Mouse (Mus musculus) heart, embryonic 11.5 days (tissue): Measurements from ENCODE around the gene Vmn1r43. TPM values are rescaled to one million over a fixed set of nuclear protein-coding genes. Genes with fewer than 3 reads are reported as not detected.

Experiments
- ATAC-seq: fragments of 200-750 bp; cut with Nextera tagmentation; replicated peaks from 2 replicates; pipeline ENCODE4 v1.8.0; 2017; ENCODE audit warnings: moderate library complexity; ENCODE audit not compliant: insufficient number of reproducible peaks, low FRiP score, low TSS enrichment
- H3K27ac ChIP-seq: fragments of 300-500 bp; sonication (generic); 2 replicates; pipeline ENCODE4 v1.5.1; 2014; ENCODE audit warnings: mild to moderate bottlenecking, low read depth, low read length
- H3K27me3 ChIP-seq: fragments of 300-500 bp; sonication (generic); 2 replicates; pipeline ENCODE4 v1.6.1; 2014; ENCODE audit warnings: mild to moderate bottlenecking, low read length, mixed read lengths; ENCODE audit not compliant: control insufficient read depth, insufficient read depth
- H3K36me3 ChIP-seq: fragments of 300-500 bp; sonication (generic); 2 replicates; pipeline ENCODE4 v1.6.1; 2014; ENCODE audit warnings: mild to moderate bottlenecking, low read length, moderate library complexity, mixed read lengths; ENCODE audit not compliant: control insufficient read depth, insufficient read depth
- H3K4me1 ChIP-seq: fragments of 300-500 bp; sonication (generic); 2 replicates; pipeline ENCODE4 v1.6.1; 2014; ENCODE audit warnings: low read length; ENCODE audit not compliant: control insufficient read depth, insufficient read depth
- H3K4me2 ChIP-seq: fragments of 300-500 bp; sonication (generic); 2 replicates; pipeline ENCODE4 v1.6.1; 2014; ENCODE audit warnings: mild to moderate bottlenecking, moderate library complexity
- H3K4me3 ChIP-seq: fragments of 300-500 bp; sonication (generic); 2 replicates; pipeline ENCODE4 v1.5.1; 2014; ENCODE audit warnings: low read depth, low read length
- H3K9ac ChIP-seq: fragments of 300-500 bp; sonication (generic); 2 replicates; pipeline ENCODE4 v1.6.1; 2014; ENCODE audit warnings: mild to moderate bottlenecking, low read depth, low read length, moderate library complexity
- H3K9me3 ChIP-seq: fragments of 300-500 bp; sonication (generic); replicated peaks from 2 replicates; pipeline ENCODE4 v1.6.1; 2016; ENCODE audit warnings: low read length; ENCODE audit not compliant: control insufficient read depth
- WGBS: fragments of 180-500 bp; shearing (Covaris S2); extraction: QIAGEN DNeasy Blood & Tissue Kit; methylation state at CpG from one replicate; pipeline ENCODE4 v1.1.7; 2014; ENCODE audit not compliant: insufficient replicate concordance; 5-methylcytosine and 5-hydroxymethylcytosine counted together
- polyA plus RNA-seq: library from polyadenylated mRNA; unstranded; fragments of >200 nt; fragmentation: Nextera tagmentation; extraction: Ambion mirVana; gene quantifications from 2 replicates; pipeline ENCODE4 v1.2.1, GENCODE M21; 2014

Gene Vmn1r43
- polyA plus RNA-seq, 1 experiment from 2014 or later: not detected

- no peak overlapping the region for H3K4me2 ChIP-seq
- H3K4me1 ChIP-seq: no peaks in the 10 kb centered on the region
- H3K27ac ChIP-seq: no peak overlapping the region
- no peak overlapping the region for H3K4me3 ChIP-seq
- H3K36me3 ChIP-seq: no peaks in the 10 kb centered on the region
- no peaks in the 10 kb centered on the region for H3K27me3 ChIP-seq
- peaks cover 8% of the 10 kb centered on the region for H3K9me3 ChIP-seq
- 75% methylated on average over 3 of the region's 3 CpGs for WGBS
- H3K9ac ChIP-seq: no peak overlapping the region
- ATAC-seq: no peak
Measured at GRCm38 (mm10) chr6:89857552-89857951, 18.7 kb downstream of the Vmn1r43 start.

Other genes with a start within 250 kb of the Vmn1r43 start
- 8.7 and 10.4 TPM in 2 replicates for gene Txnrd3, start 232.4 kb downstream of the Vmn1r43 start, polyA plus RNA-seq
- gene Vmn1r40, start 168.9 kb downstream of the Vmn1r43 start, polyA plus RNA-seq: not detected in 2 replicates
- not detected in 2 replicates for gene Vmn1r41, start 135.6 kb downstream of the Vmn1r43 start, polyA plus RNA-seq
- not detected in 2 replicates for gene Vmn1r42, start within 50 bp of the Vmn1r43 start, polyA plus RNA-seq
- gene Vmn1r44, start 7.2 kb upstream of the Vmn1r43 start, polyA plus RNA-seq: not detected in 2 replicates
- not detected in 2 replicates for gene Vmn1r45, start 64.2 kb upstream of the Vmn1r43 start, polyA plus RNA-seq
- not detected in 2 replicates for gene Vmn1r46, start 92.9 kb upstream of the Vmn1r43 start, polyA plus RNA-seq
- gene Vmn1r47, start 139.7 kb upstream of the Vmn1r43 start, polyA plus RNA-seq: not detected in 2 replicates
- gene Vmn1r48, start 160.4 kb upstream of the Vmn1r43 start, polyA plus RNA-seq: not detected in 2 replicates
- gene Vmn1r49, start 202.1 kb upstream of the Vmn1r43 start, polyA plus RNA-seq: not detected in 2 replicates
- gene Vmn1r50, start 225.0 kb upstream of the Vmn1r43 start, polyA plus RNA-seq: not detected in 2 replicates
- not detected in 2 replicates for gene Vmn1r51, start 246.2 kb upstream of the Vmn1r43 start, polyA plus RNA-seq